Mouse (Mus musculus) intestine, postnatal 0 days (tissue): ENCODE results near the gene Snx18. TPM values are rescaled to one million over a fixed set of nuclear protein-coding genes. Genes with fewer than 3 reads are reported as not detected.

Experiments used
- ATAC-seq: fragments of 200-750 bp; cut with Nextera tagmentation; 2 replicates; pipeline ENCODE4 v1.8.0; 2017; ENCODE audit warnings: mild to moderate bottlenecking, moderate TSS enrichment, moderate library complexity
- H3K27ac ChIP-seq: fragments of 300-500 bp; sonication (generic); 2 replicates; pipeline ENCODE4 v1.5.1; 2014; ENCODE audit warnings: mild to moderate bottlenecking, low read depth, low read length, moderate library complexity
- H3K27me3 ChIP-seq: fragments of 300-500 bp; sonication (generic); replicated peaks from 2 replicates; pipeline ENCODE4 v1.6.1; 2014; ENCODE audit warnings: low read length, mixed read lengths; ENCODE audit not compliant: control insufficient read depth, insufficient read depth
- H3K36me3 ChIP-seq: fragments of 300-500 bp; sonication (generic); 2 replicates; pipeline ENCODE4 v1.6.1; 2014; ENCODE audit warnings: mild to moderate bottlenecking, moderate library complexity; ENCODE audit not compliant: control insufficient read depth, insufficient read depth
- H3K4me1 ChIP-seq: fragments of 300-500 bp; sonication (generic); replicated peaks from 2 replicates; pipeline ENCODE4 v1.6.1; 2014; ENCODE audit warnings: antibody characterized with exemption, low read length, mixed read lengths; ENCODE audit not compliant: control insufficient read depth, insufficient read depth
- H3K4me2 ChIP-seq: fragments of 300-500 bp; sonication (generic); replicated peaks from 2 replicates; pipeline ENCODE4 v1.6.1; 2014; ENCODE audit warnings: low read depth, mild to moderate bottlenecking, moderate library complexity
- H3K4me3 ChIP-seq: fragments of 300-500 bp; sonication (generic); 2 replicates; pipeline ENCODE4 v1.5.1; 2014; ENCODE audit warnings: low read depth, low read length
- H3K9ac ChIP-seq: fragments of 300-500 bp; sonication (generic); 2 replicates; pipeline ENCODE4 v1.6.1; 2014; ENCODE audit warnings: mild to moderate bottlenecking, low read depth, low read length
- H3K9me3 ChIP-seq: fragments of 300-500 bp; sonication (generic); 2 replicates; pipeline ENCODE4 v1.6.1; 2016; ENCODE audit warnings: mixed run types; ENCODE audit not compliant: control insufficient read depth
- CTCF ChIP-seq: sonication (generic); IDR thresholded peaks from 2 replicates; pipeline ENCODE4 v1.5.1; 2016; ENCODE audit warnings: low read depth, mild to moderate bottlenecking, control low read depth, antibody characterized with exemption, moderate library complexity
- WGBS: fragments of 180-500 bp; shearing (Covaris S2); extraction: QIAGEN DNeasy Blood & Tissue Kit; methylation state at CpG from one replicate; pipeline ENCODE4 v1.1.7; 2014; 5-methylcytosine and 5-hydroxymethylcytosine counted together
- polyA plus RNA-seq: library from polyadenylated mRNA; unstranded; fragments of >200 nt; fragmentation: Nextera tagmentation; extraction: Ambion mirVana; gene quantifications from 2 replicates; pipeline ENCODE4 v1.2.1, GENCODE M21; 2015

Snx18 gene
- polyA plus RNA-seq, 1 experiment from 2014 or later: 13.2 TPM

GRCm38 (mm10) chr13:113587200-113587936, 31.0 kb downstream of the Snx18 start:
- H3K4me2 ChIP-seq: no peak overlapping the region
- H3K27ac ChIP-seq: no peak overlapping the region
- TF ChIP-seq CTCF: no peak
- ATAC-seq: no peak
- no peak overlapping the region for H3K4me3 ChIP-seq
- WGBS: 50% methylated on average over 15 of the region's 15 CpGs
- no peak overlapping the region for H3K9ac ChIP-seq
- H3K36me3 ChIP-seq: peaks cover 9% of the 10 kb centered on the region; the same call in 1 of the 2 replicates
- no peaks in the 10 kb centered on the region for H3K27me3 ChIP-seq
- H3K4me1 ChIP-seq: no peaks in the 10 kb centered on the region
- H3K9me3 ChIP-seq: no peaks in the 10 kb centered on the region

DNA sequence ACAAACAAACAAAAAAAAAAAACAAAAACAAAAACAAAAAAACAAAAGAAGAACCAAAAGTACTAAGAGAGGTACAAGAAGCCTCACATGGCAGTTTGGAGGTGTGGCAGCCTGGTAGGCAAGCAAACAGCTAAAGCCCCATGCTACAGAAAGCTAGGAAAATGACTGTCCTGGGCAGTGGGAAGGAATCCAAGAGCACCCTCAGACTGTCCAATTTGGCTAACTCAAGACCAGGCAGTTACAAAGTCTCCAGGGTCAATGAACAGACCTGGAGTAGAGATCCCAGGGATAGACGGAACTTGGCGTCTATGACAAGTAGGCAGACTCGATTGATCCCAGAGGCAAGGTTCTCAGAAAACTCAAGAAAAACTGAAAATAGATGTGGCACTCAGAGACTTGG, 32.8 kb downstream of the Snx18 start:
- 95% methylated on average over 3 of the region's 3 CpGs for WGBS
- no peak overlapping the region for H3K27ac ChIP-seq
- H3K4me1 ChIP-seq: no peaks in the 10 kb centered on the region
- H3K36me3 ChIP-seq: peaks cover 6% of the 10 kb centered on the region; the same call in 1 of the 2 replicates
- no peak for ATAC-seq
- no peak overlapping the region for H3K9ac ChIP-seq
- no peaks in the 10 kb centered on the region for H3K27me3 ChIP-seq
- H3K4me3 ChIP-seq: no peak overlapping the region
- no peak for TF ChIP-seq CTCF
- H3K9me3 ChIP-seq: no peaks in the 10 kb centered on the region
- no peak overlapping the region for H3K4me2 ChIP-seq

DNA sequence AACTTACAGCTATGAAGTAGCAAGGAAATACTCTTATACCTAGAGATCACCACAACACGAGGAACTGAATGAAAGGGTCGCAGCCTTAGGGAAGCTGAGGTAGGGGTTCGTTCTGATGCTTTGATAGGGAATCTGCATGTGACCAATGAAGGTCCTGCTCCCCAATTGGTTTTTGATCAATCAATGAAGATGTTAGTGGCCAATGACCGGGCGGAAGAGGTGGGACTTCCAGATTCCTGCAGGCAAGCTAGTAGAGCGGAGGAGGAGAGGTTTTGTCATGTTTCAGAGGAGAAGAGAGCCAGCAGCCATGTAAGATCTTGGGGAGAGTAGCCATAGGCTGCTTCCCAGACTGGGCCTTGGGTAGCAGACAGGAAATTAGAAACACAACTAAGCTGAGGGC, 33.9 kb downstream of the Snx18 start:
- 79% methylated on average over 6 of the region's 6 CpGs for WGBS
- Histone ChIP-seq H3K4me3 (no peak overlapping the region), H3K27ac (no peak overlapping the region), H3K27me3 (no peaks in the 10 kb centered on the region), H3K36me3 (no peaks in the 10 kb centered on the region), H3K9ac (no peak overlapping the region), H3K4me2 (no peak overlapping the region), H3K9me3 (no peaks in the 10 kb centered on the region), H3K4me1 (no peaks in the 10 kb centered on the region)
- TF ChIP-seq CTCF: no peak
- no peak for ATAC-seq

- no peak overlapping the region for H3K9ac ChIP-seq
- H3K36me3 ChIP-seq: no peaks in the 10 kb centered on the region
- H3K4me3 ChIP-seq: no peak overlapping the region
- no peak for ATAC-seq
- no peak for TF ChIP-seq CTCF
- H3K4me2 ChIP-seq: no peak overlapping the region
- H3K27me3 ChIP-seq: no peaks in the 10 kb centered on the region
- H3K9me3 ChIP-seq: no peaks in the 10 kb centered on the region
- WGBS: 64% methylated on average over 4 of the region's 4 CpGs
- H3K27ac ChIP-seq: no peak overlapping the region
- H3K4me1 ChIP-seq: no peaks in the 10 kb centered on the region
These were observed 34.8 kb downstream of the Snx18 start for GRCm38 (mm10) chr13:113583563-113583962.

GRCm38 (mm10) chr13:113582024-113582423, 36.3 kb downstream of the Snx18 start:
- WGBS: 58% methylated on average over 1 of the region's 1 CpGs
- TF ChIP-seq CTCF: no peak
- H3K36me3 ChIP-seq: no peaks in the 10 kb centered on the region
- no peak overlapping the region for H3K9ac ChIP-seq
- no peak for ATAC-seq
- no peaks in the 10 kb centered on the region for H3K27me3 ChIP-seq
- no peak overlapping the region for H3K27ac ChIP-seq
- H3K9me3 ChIP-seq: no peaks in the 10 kb centered on the region
- no peak overlapping the region for H3K4me3 ChIP-seq
- H3K4me2 ChIP-seq: no peak overlapping the region
- H3K4me1 ChIP-seq: no peaks in the 10 kb centered on the region

- 85% methylated on average over 5 of the region's 5 CpGs for WGBS
- no peaks in the 10 kb centered on the region for H3K27me3 ChIP-seq
- no peak for ATAC-seq
These were observed 36.9 kb downstream of the Snx18 start for GRCm38 (mm10) chr13:113581436-113581835.

More at GRCm38 (mm10) chr13:113581436-113581835, 36.9 kb downstream of the Snx18 start:
- Histone ChIP-seq H3K4me1 (no peaks in the 10 kb centered on the region), H3K9me3 (no peaks in the 10 kb centered on the region), H3K36me3 (no peaks in the 10 kb centered on the region), H3K27ac (no peak overlapping the region), H3K4me2 (no peak overlapping the region), H3K9ac (no peak overlapping the region), H3K4me3 (no peak overlapping the region)
- no peak for TF ChIP-seq CTCF
